Mouse (Mus musculus): ENCODE data around the gene Phc1. TPM values are rescaled to one million over a fixed set of nuclear protein-coding genes. Genes with fewer than 3 reads are reported as not detected.

Phc1 gene
- polyA plus RNA-seq, 2 experiments, result 1.8 to 2.2 TPM

DNA sequence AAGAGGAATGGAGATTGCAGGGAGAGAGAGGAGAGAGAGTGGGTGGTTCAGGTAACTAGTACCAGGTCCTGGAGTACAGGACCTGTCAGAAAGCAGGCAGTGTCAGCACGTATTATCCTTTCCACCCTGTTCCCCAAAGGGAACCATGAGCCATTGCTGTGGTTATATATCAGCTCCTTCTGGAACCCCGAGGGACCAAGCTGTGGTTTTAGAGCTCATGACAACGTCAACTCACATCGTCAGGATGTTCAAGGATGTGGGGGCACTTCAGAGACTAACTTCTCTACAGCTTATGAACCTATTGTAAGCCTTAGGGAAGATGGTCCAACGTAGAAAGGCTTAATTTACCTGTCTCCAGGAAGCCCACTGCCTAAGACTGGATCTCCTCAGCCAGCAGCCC, 42.9 kb upstream of the Phc1 start:
- no peak overlapping the region for H3K27ac ChIP-seq
- no peak overlapping the region for H3K4me2 ChIP-seq (ENCODE audit: low read depth)
- no peaks in the 10 kb centered on the region for H3K36me3 ChIP-seq (replicated peaks; ENCODE audit: control insufficient read depth, insufficient read depth, low read depth)
- no peaks in the 10 kb centered on the region for H3K27me3 ChIP-seq (ENCODE audit: control insufficient read depth, insufficient read depth, low read length)
- DNase-seq (ENCODE audit: low read depth in 3 of 3, low spot score in 3 of 3) (no peak), ATAC-seq (ENCODE audit: insufficient read depth) (no peak)
- H3K4me3 ChIP-seq (ENCODE audit: insufficient read depth in 1 of 2, low read depth in 2 of 2, low read length in 2 of 2), result no peak overlapping the region
- no peaks in the 10 kb centered on the region for H3K9me3 ChIP-seq (ENCODE audit: control insufficient read depth, low read length)
- H3K9ac ChIP-seq (replicated peaks), result no peak overlapping the region
- TF ChIP-seq CTCF (IDR thresholded peaks at IDR 0.05; ENCODE audit: low read depth) (no peak), EP300 (IDR thresholded peaks at IDR 0.05; ENCODE audit: low read depth) (no peak)
- no peaks in the 10 kb centered on the region for H3K4me1 ChIP-seq (replicated peaks; ENCODE audit: control insufficient read depth in 2 of 2, insufficient read depth in 2 of 2, low read length in 1 of 2)
- 22% methylated on average over 5 of the region's 5 CpGs for WGBS (ENCODE audit: insufficient replicate concordance)

DNA sequence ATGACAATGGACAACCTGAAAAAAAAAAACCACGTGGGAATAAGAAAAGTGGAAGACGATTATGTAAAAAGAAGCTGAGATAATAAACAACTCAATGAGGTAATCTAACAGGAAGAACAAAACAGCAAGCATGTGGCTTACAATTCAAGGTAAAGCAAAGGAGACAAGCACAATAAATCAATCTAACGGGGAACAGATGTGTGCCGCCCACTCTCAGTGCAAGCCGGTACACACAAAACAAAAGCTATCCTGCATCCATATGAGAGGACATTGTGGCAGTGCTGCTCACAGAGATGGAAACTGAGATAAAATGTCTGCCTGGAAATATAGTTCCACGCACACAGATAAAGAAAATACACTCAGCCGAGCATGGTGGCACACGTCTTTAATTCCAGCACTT, 41.7 kb upstream of the Phc1 start:
- Histone ChIP-seq H3K4me3 (ENCODE audit: insufficient read depth in 1 of 2, low read depth in 2 of 2, low read length in 2 of 2) (no peak overlapping the region), H3K9me3 (ENCODE audit: control insufficient read depth, low read length) (no peaks in the 10 kb centered on the region), H3K4me1 (replicated peaks; ENCODE audit: control insufficient read depth in 2 of 2, insufficient read depth in 2 of 2, low read length in 1 of 2) (no peaks in the 10 kb centered on the region), H3K27ac (no peak overlapping the region), H3K9ac (replicated peaks) (no peak overlapping the region), H3K27me3 (ENCODE audit: control insufficient read depth, insufficient read depth, low read length) (no peaks in the 10 kb centered on the region), H3K36me3 (replicated peaks; ENCODE audit: control insufficient read depth, insufficient read depth, low read depth) (no peaks in the 10 kb centered on the region), H3K4me2 (ENCODE audit: low read depth) (no peak overlapping the region)
- TF ChIP-seq EP300 (IDR thresholded peaks at IDR 0.05; ENCODE audit: low read depth), result no peak
- TF ChIP-seq CTCF (IDR thresholded peaks at IDR 0.05; ENCODE audit: low read depth), result no peak
- no peak for ATAC-seq (ENCODE audit: insufficient read depth)
- 54% methylated on average over 8 of the region's 8 CpGs for WGBS (ENCODE audit: insufficient replicate concordance)
- DNase-seq (ENCODE audit: low read depth in 3 of 3, low spot score in 3 of 3), result no peak

DNA sequence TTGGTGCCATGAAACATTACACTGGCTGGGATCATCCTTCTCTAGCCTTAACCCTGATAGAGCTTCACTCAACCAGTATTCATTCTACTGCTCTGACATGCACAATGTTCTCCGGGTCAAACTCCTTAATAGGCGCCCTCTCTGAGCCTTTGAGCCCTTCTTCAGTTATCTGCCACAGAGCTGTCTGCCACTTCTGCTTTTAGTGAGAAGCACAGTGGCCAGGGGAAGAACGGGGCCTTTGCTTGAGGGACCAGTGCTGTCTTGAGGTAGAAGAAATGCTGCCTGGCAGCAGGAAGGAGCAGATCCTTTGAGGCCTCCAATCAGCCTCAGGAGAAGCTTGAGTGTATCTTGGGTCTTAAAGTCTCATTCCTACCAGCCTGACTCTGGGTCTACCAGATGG, 27.9 kb upstream of the Phc1 start:
- Histone ChIP-seq H3K4me3 (ENCODE audit: insufficient read depth in 1 of 2, low read depth in 2 of 2, low read length in 2 of 2) (no peak overlapping the region), H3K27ac (no peak overlapping the region), H3K9me3 (ENCODE audit: control insufficient read depth, low read length) (no peaks in the 10 kb centered on the region), H3K4me1 (replicated peaks; ENCODE audit: control insufficient read depth in 2 of 2, insufficient read depth in 2 of 2, low read length in 1 of 2) (no peaks in the 10 kb centered on the region), H3K4me2 (ENCODE audit: low read depth) (no peak overlapping the region), H3K36me3 (replicated peaks; ENCODE audit: control insufficient read depth, insufficient read depth, low read depth) (no peaks in the 10 kb centered on the region), H3K9ac (replicated peaks) (no peak overlapping the region), H3K27me3 (ENCODE audit: control insufficient read depth, insufficient read depth, low read length) (no peaks in the 10 kb centered on the region)
- TF ChIP-seq CTCF (IDR thresholded peaks at IDR 0.05; ENCODE audit: low read depth) (no peak), EP300 (IDR thresholded peaks at IDR 0.05; ENCODE audit: low read depth) (no peak)
- ATAC-seq (ENCODE audit: insufficient read depth) (no peak), DNase-seq (ENCODE audit: low read depth in 3 of 3, low spot score in 3 of 3) (no peak)
- WGBS (ENCODE audit: insufficient replicate concordance), result 16% methylated on average over 3 of the region's 3 CpGs

DNA sequence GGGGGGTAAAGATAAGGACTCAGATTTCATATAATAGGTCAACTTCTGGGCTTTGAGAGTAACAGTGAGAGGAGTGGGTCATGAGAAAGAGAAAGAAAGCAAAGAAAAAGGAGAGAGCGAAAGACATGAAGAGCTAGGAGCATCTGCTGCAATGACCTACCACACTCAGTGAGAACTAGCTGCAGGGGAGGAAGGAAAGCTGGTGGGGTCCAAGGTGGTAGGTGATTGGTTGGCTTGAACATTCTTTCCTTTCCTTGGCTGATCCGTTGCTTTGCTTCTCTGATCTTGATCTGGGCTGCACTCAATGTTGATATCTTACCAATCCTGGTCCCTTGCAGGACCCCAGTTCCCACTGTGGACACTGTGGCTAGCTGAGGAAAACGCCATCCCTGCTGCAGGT, 26.6 kb upstream of the Phc1 start:
- Histone ChIP-seq H3K27ac (no peak overlapping the region), H3K36me3 (replicated peaks; ENCODE audit: control insufficient read depth, insufficient read depth, low read depth) (no peaks in the 10 kb centered on the region), H3K4me3 (ENCODE audit: insufficient read depth in 1 of 2, low read depth in 2 of 2, low read length in 2 of 2) (no peak overlapping the region), H3K9me3 (ENCODE audit: control insufficient read depth, low read length) (no peaks in the 10 kb centered on the region), H3K27me3 (ENCODE audit: control insufficient read depth, insufficient read depth, low read length) (no peaks in the 10 kb centered on the region), H3K9ac (replicated peaks) (no peak overlapping the region), H3K4me1 (replicated peaks; ENCODE audit: control insufficient read depth in 2 of 2, insufficient read depth in 2 of 2, low read length in 1 of 2) (no peaks in the 10 kb centered on the region), H3K4me2 (ENCODE audit: low read depth) (no peak overlapping the region)
- no peak for TF ChIP-seq CTCF (IDR thresholded peaks at IDR 0.05; ENCODE audit: low read depth)
- no peak for TF ChIP-seq EP300 (IDR thresholded peaks at IDR 0.05; ENCODE audit: low read depth)
- DNase-seq (ENCODE audit: low read depth in 3 of 3, low spot score in 3 of 3) (no peak), ATAC-seq (ENCODE audit: insufficient read depth) (no peak)
- 40% methylated on average over 3 of the region's 3 CpGs for WGBS (ENCODE audit: insufficient replicate concordance)

DNA sequence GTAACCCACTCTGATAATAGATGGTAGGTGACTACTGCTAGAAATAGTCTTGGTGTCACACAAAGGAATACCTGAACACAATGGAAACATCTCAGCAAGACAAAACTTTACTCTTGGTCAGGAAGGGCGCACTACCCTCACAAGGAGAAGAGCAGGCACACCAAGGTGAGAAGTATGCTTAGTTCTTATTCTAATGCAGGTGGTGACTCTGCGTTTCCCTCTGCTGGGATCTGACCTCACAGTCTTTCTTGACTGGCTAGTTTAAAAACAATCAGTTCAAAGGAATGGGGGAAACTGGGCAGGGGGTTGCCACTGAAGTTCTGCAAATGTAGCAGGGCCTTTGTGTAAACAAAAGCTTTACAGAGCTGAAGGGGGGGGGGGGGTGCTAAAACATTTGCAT, 25.9 kb upstream of the Phc1 start:
- no peak for DNase-seq (ENCODE audit: low read depth in 3 of 3, low spot score in 3 of 3)
- ATAC-seq (ENCODE audit: insufficient read depth), result no peak
- Histone ChIP-seq H3K4me2 (ENCODE audit: low read depth) (no peak overlapping the region), H3K27ac (no peak overlapping the region), H3K4me1 (replicated peaks; ENCODE audit: control insufficient read depth in 2 of 2, insufficient read depth in 2 of 2, low read length in 1 of 2) (no peaks in the 10 kb centered on the region), H3K9me3 (ENCODE audit: control insufficient read depth, low read length) (no peaks in the 10 kb centered on the region), H3K4me3 (ENCODE audit: insufficient read depth in 1 of 2, low read depth in 2 of 2, low read length in 2 of 2) (no peak overlapping the region), H3K36me3 (replicated peaks; ENCODE audit: control insufficient read depth, insufficient read depth, low read depth) (no peaks in the 10 kb centered on the region), H3K9ac (replicated peaks) (no peak overlapping the region), H3K27me3 (ENCODE audit: control insufficient read depth, insufficient read depth, low read length) (no peaks in the 10 kb centered on the region)
- TF ChIP-seq EP300 (IDR thresholded peaks at IDR 0.05; ENCODE audit: low read depth) (no peak), CTCF (IDR thresholded peaks at IDR 0.05; ENCODE audit: low read depth) (no peak)
- WGBS (ENCODE audit: insufficient replicate concordance), result 52% methylated on average over 2 of the region's 2 CpGs

Data from liver, embryonic 14.5 days (tissue).